Mouse (Mus musculus) thymus, adult 2 months (tissue): Measurements from ENCODE around the gene Evl. TPM values are rescaled to one million over a fixed set of nuclear protein-coding genes. Genes with fewer than 3 reads are reported as not detected.
A peak's percentile ranks its signal among the peaks of the same experiment; 100 is the strongest.

Experiments used
- DNase-seq: peaks from one replicate; pipeline ENCODE4 v3.0.0; 2021
- H3K27ac ChIP-seq: fragments of 200-500 bp; 2 replicates; pipeline ENCODE4 v1.5.1; 2012; ENCODE audit warnings: low read length, control low read depth; ENCODE audit not compliant: control insufficient read depth, insufficient read depth
- H3K27me3 ChIP-seq: fragments of 200-500 bp; 2 replicates; pipeline ENCODE4 v1.6.1; 2012; ENCODE audit warnings: mild to moderate bottlenecking, low read length, moderate library complexity, mixed read lengths; ENCODE audit not compliant: control insufficient read depth, insufficient read depth
- H3K36me3 ChIP-seq: fragments of 200-500 bp; 2 replicates; pipeline ENCODE4 v1.6.1; 2012; ENCODE audit warnings: mild to moderate bottlenecking, low read length, moderate library complexity; ENCODE audit not compliant: control insufficient read depth, insufficient read depth
- H3K4me1 ChIP-seq: fragments of 200-500 bp; replicated peaks from 2 replicates; pipeline ENCODE4 v1.6.1; 2012; ENCODE audit warnings: low read length; ENCODE audit not compliant: control insufficient read depth, insufficient read depth
- H3K4me3 ChIP-seq: fragments of 200-500 bp; 2 replicates; pipeline ENCODE4 v1.5.1; 2012; ENCODE audit warnings: mild to moderate bottlenecking, low read length, control low read depth, moderate library complexity; ENCODE audit not compliant: control insufficient read depth, insufficient read depth
- CTCF ChIP-seq: fragments of 200-500 bp; IDR thresholded peaks from 2 replicates; pipeline ENCODE4 v1.5.1; 2012; ENCODE audit warnings: mild to moderate bottlenecking, control low read depth, low read length, moderate library complexity, borderline replicate concordance; ENCODE audit not compliant: control insufficient read depth, poor library complexity, insufficient read depth; ENCODE audit errors: extremely low read depth
- POLR2A ChIP-seq: fragments of 200-500 bp; IDR thresholded peaks from 2 replicates; pipeline ENCODE4 v1.6.1; 2012; ENCODE audit warnings: mild to moderate bottlenecking, low read length, control low read depth, moderate library complexity; ENCODE audit not compliant: control insufficient read depth, poor library complexity, insufficient read depth; ENCODE audit errors: extremely low read depth
- WGBS: fragments of 180-500 bp; shearing (Covaris S2); methylation state at CpG from one replicate; pipeline ENCODE4 v1.1.7; 2018; 5-methylcytosine and 5-hydroxymethylcytosine counted together
- polyA plus RNA-seq: library from polyadenylated mRNA; depleted of rRNA; stranded (reverse); fragments of >200 nt; gene quantifications from 2 replicates; pipeline ENCODE4 v1.2.3, GENCODE M21; 2012

Gene Evl
- polyA plus RNA-seq, 1 experiment, result 172 TPM

- WGBS, result 91% methylated on average over 1 of the region's 1 CpGs
- DNase-seq, result no peak
- H3K27ac ChIP-seq, result no peak overlapping the region
- no peaks in the 10 kb centered on the region for H3K36me3 ChIP-seq
- H3K4me1 ChIP-seq, result peaks cover 6% of the 10 kb centered on the region
- no peak for TF ChIP-seq POLR2A
- no peak for TF ChIP-seq CTCF
- no peaks in the 10 kb centered on the region for H3K27me3 ChIP-seq
- H3K4me3 ChIP-seq, result no peak overlapping the region
These were observed 139.7 kb downstream of the Evl start for GRCm38 (mm10) chr12:108694223-108694622.

- 93% methylated on average over 11 of the region's 11 CpGs for WGBS
- Histone ChIP-seq H3K27me3 (no peaks in the 10 kb centered on the region), H3K4me1 (peaks cover 37% of the 10 kb centered on the region), H3K27ac (no peak overlapping the region), H3K36me3 (no peaks in the 10 kb centered on the region), H3K4me3 (no peak overlapping the region)
- no peak for DNase-seq
- TF ChIP-seq POLR2A (no peak), CTCF (no peak)
These were observed 144.4 kb downstream of the Evl start for GRCm38 (mm10) chr12:108698697-108699471.

GRCm38 (mm10) chr12:108699576-108699975 is 145.1 kb downstream of the Evl start:
- Histone ChIP-seq H3K4me3 (no peak overlapping the region), H3K36me3 (no peaks in the 10 kb centered on the region), H3K4me1 (peaks cover 37% of the 10 kb centered on the region), H3K27me3 (no peaks in the 10 kb centered on the region), H3K27ac (no peak overlapping the region)
- no peak for DNase-seq
- no peak for TF ChIP-seq POLR2A
- no peak for TF ChIP-seq CTCF
- 84% methylated on average over 10 of the region's 10 CpGs for WGBS

GRCm38 (mm10) chr12:108700037-108700436 is 145.5 kb downstream of the Evl start:
- Histone ChIP-seq H3K27me3 (no peaks in the 10 kb centered on the region), H3K27ac (no peak overlapping the region), H3K4me1 (peaks cover 37% of the 10 kb centered on the region), H3K4me3 (no peak overlapping the region), H3K36me3 (no peaks in the 10 kb centered on the region)
- TF ChIP-seq POLR2A, result no peak
- TF ChIP-seq CTCF, result no peak
- 61% methylated on average over 5 of the region's 5 CpGs for WGBS
- no peak for DNase-seq

GRCm38 (mm10) chr12:108701221-108701620 is 146.7 kb downstream of the Evl start:
- Histone ChIP-seq H3K27me3 (no peaks in the 10 kb centered on the region), H3K36me3 (no peaks in the 10 kb centered on the region), H3K4me1 (peaks cover 37% of the 10 kb centered on the region), H3K4me3 (peak overlapping the region; percentile 67), H3K27ac (peak overlapping the region; percentile 89)
- no peak for TF ChIP-seq POLR2A
- no peak for TF ChIP-seq CTCF
- DNase-seq, result peak; percentile 69
- 5% methylated on average over 2 of the region's 2 CpGs for WGBS

GRCm38 (mm10) chr12:108702185-108702584 is 147.7 kb downstream of the Evl start, which contains the start of gene Degs2:
Gene Degs2 (minus strand): TSS chr12:108702315.
- Histone ChIP-seq H3K27me3 (no peaks in the 10 kb centered on the region), H3K4me3 (peak within 1 kb of the TSS; percentile 67), H3K4me1 (peaks cover 37% of the 10 kb centered on the region), H3K27ac (peak within 1 kb of the TSS; percentile 89), H3K36me3 (no peaks in the 10 kb centered on the region)
- WGBS, result 2% methylated on average over 32 of the region's 32 CpGs
- no peak for TF ChIP-seq POLR2A
- no peak for TF ChIP-seq CTCF
- peak; percentile 48 for DNase-seq

- Histone ChIP-seq H3K4me1 (peaks cover 20% of the 10 kb centered on the region), H3K4me3 (no peak overlapping the region), H3K27ac (no peak overlapping the region), H3K36me3 (no peaks in the 10 kb centered on the region), H3K27me3 (no peaks in the 10 kb centered on the region)
- no peak for TF ChIP-seq CTCF
- no peak for TF ChIP-seq POLR2A
- no peak for DNase-seq
- WGBS, result 95% methylated on average over 6 of the region's 6 CpGs
These were observed 151.0 kb downstream of the Evl start for GRCm38 (mm10) chr12:108705486-108705885.
